Mouse (Mus musculus): Measurements from ENCODE around the gene Camta1.

- TF ChIP-seq CTCF (IDR thresholded peaks at IDR 0.05; ENCODE audit: low read depth) (no peak), EP300 (optimal IDR thresholded peaks at IDR 0.05) (no peak)
Measured at GRCm38 (mm10) chr4:151717864-151718263, 143.8 kb downstream of the Camta1 start.

Measured in stomach, postnatal 0 days (tissue).